Mouse (Mus musculus) heart, adult 2 months (tissue): ENCODE data around the gene Mark2. TPM values are rescaled to one million over a fixed set of nuclear protein-coding genes. Genes with fewer than 3 reads are reported as not detected.
A peak's percentile ranks its signal among the peaks of the same experiment; 100 is the strongest.

Experiments
- DNase-seq, 2 experiments: peaks; one replicate each; pipeline ENCODE4 v3.0.0; 2021
- H3K27ac ChIP-seq: fragments of 200-600 bp; 2 replicates; pipeline ENCODE4 v1.8.1; 2022
- H3K27me3 ChIP-seq: fragments of 200-500 bp; 2 replicates; pipeline ENCODE4 v1.6.1; 2012; ENCODE audit warnings: mild to moderate bottlenecking, low read length, inconsistent platforms, mixed read lengths; ENCODE audit not compliant: control insufficient read depth, insufficient read depth
- H3K36me3 ChIP-seq: fragments of 200-500 bp; 2 replicates; pipeline ENCODE4 v1.6.1; 2012; ENCODE audit warnings: low read length, inconsistent platforms; ENCODE audit not compliant: control insufficient read depth, insufficient read depth
- H3K4me1 ChIP-seq: fragments of 200-500 bp; 2 replicates; pipeline ENCODE4 v1.6.1; 2011; ENCODE audit warnings: low read length; ENCODE audit not compliant: control insufficient read depth, insufficient read depth
- H3K4me3 ChIP-seq: fragments of 200-600 bp; 2 replicates; pipeline ENCODE4 v1.8.1; 2022
- H3K79me2 ChIP-seq: fragments of 200-500 bp; replicated peaks from 2 replicates; pipeline ENCODE4 v1.6.1; 2012; ENCODE audit warnings: mild to moderate bottlenecking, inconsistent platforms, low read length, moderate library complexity, mixed read lengths; ENCODE audit not compliant: control insufficient read depth, insufficient read depth
- H3K9ac ChIP-seq: fragments of 200-500 bp; 2 replicates; pipeline ENCODE4 v1.6.1; 2012; ENCODE audit warnings: low read depth, mild to moderate bottlenecking, control low read depth, inconsistent platforms, low read length, mixed read lengths
- CTCF ChIP-seq: fragments of 200-600 bp; IDR thresholded peaks from 2 replicates; pipeline ENCODE4 v1.8.1; 2022; ENCODE audit warnings: antibody characterized with exemption, mild to moderate bottlenecking, moderate library complexity
- EP300 ChIP-seq: fragments of 200-500 bp; IDR thresholded peaks from 2 replicates; pipeline ENCODE4 v1.6.1; 2011; ENCODE audit warnings: low read depth, low read length, control low read depth; ENCODE audit not compliant: insufficient read depth
- POLR2A ChIP-seq: fragments of 200-500 bp; IDR thresholded peaks from 2 replicates; pipeline ENCODE4 v1.6.1; 2011; ENCODE audit warnings: mild to moderate bottlenecking, low read depth, low read length, control low read depth; ENCODE audit not compliant: insufficient read depth
- WGBS: fragments of 180-500 bp; shearing (Covaris S2); methylation state at CpG from one replicate; pipeline ENCODE4 v1.1.7; 2018; 5-methylcytosine and 5-hydroxymethylcytosine counted together
- intact Hi-C: fragments of 180-260 bp; cut with DNase I; formaldehyde crosslinking; loops from one replicate; pipeline ENCODE4 v1.15.1; 2025
- polyA plus RNA-seq: library from polyadenylated mRNA; depleted of rRNA; stranded (reverse); fragments of >200 nt; gene quantifications from 2 replicates; pipeline ENCODE4 v1.2.3, GENCODE M21; 2012
- total RNA-seq, 2 experiments: library from RNA; stranded (reverse); gene quantifications; 2 replicates each; pipeline ENCODE4 v1.2.3; 2021

Mark2 gene
- total and polyA plus RNA-seq, 3 experiments = 46.2 to 53.8 (median 53.1) TPM

DNA sequence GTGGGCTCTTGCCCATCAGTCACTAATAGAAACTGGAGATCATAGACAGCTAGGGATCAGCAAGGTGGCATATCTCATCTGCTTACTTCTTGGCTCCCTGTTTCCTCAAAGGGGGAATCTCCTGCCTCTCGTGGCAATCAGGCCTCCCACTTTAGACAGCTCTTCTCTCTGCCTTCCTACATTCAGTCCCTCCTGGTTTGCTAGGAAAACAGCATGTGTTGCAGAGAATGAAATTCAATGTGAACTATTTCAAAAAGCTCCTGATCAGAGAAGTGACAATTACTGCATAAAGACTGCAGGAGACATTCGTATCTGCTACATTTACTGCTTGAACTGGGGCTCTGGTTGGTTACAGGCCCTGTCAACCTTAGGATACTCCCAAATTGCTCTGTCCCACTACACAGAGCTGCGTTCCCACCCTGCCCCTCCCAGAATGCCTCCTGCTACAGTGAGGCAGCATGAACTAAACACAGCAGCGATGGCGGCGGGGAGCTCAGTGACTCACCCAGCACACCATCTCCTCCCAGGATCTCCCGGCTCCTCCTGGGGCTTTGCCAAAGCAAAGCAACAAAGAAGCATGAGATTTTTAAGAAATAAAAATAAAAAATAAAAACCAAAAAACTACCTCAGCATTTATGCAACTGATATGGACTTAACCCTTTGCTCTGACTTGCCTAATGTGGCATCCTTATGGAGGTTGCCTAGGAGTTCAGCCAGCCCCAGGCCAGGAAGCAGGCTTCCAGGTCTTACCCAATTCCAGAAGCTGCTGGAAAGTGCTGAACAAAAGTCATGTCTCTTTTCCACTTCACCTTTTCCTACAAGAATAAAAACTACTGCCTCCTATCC, 39.8 kb downstream of the Mark2 start:
- WGBS = 37% methylated on average over 7 of the region's 7 CpGs
- Histone ChIP-seq H3K36me3 (peaks cover 6% of the 10 kb centered on the region; the same call in 1 of the 2 replicates), H3K9ac (no peak overlapping the region), H3K4me3 (no peak overlapping the region), H3K4me1 (peaks cover 22% of the 10 kb centered on the region), H3K27ac (peak overlapping the region; percentile 56), H3K79me2 (0 out of 2 replicates have a peak, but pooled peaks cover 2% of the 10 kb centered on the region), H3K27me3 (no peaks in the 10 kb centered on the region)
- TF ChIP-seq EP300 = no peak
- TF ChIP-seq CTCF = no peak
- no peak for TF ChIP-seq POLR2A
- DNase-seq = peak in 1 of 2 experiments; percentile 42
- intact Hi-C loops = no loop called here

DNA sequence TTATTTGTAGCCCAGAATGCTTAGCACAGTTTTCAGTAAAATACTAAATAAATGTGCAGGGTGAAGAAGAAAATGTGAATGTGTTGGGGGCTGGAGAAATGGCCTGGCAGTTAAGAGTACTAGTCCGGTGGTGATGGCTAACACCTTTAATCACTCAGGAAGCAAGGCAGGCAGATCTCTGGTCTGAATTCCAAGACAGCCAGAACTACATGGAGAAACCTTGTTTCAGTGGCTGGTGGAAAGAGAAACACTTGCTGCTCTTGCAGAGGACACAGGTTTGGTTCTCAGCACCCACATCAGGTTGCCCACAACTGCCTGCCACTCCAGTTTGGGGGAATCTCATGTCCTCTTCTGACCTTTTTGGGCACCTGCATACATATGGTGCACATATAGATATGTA, 41.6 kb downstream of the Mark2 start:
- no peak overlapping the region for H3K27ac ChIP-seq
- H3K4me1 ChIP-seq = peaks cover 19% of the 10 kb centered on the region
- H3K9ac ChIP-seq = no peak overlapping the region
- no peaks in the 10 kb centered on the region for H3K27me3 ChIP-seq
- WGBS = 88% methylated on average over 1 of the region's 1 CpGs
- H3K36me3 ChIP-seq = peaks cover 3% of the 10 kb centered on the region; the same call in 1 of the 2 replicates
- no peak overlapping the region for H3K4me3 ChIP-seq
- intact Hi-C loops = no loop called here
- no peak for DNase-seq
- 0 out of 2 replicates have a peak, but pooled peaks cover 2% of the 10 kb centered on the region for H3K79me2 ChIP-seq
- TF ChIP-seq CTCF = no peak
- TF ChIP-seq EP300 = no peak
- no peak for TF ChIP-seq POLR2A

DNA sequence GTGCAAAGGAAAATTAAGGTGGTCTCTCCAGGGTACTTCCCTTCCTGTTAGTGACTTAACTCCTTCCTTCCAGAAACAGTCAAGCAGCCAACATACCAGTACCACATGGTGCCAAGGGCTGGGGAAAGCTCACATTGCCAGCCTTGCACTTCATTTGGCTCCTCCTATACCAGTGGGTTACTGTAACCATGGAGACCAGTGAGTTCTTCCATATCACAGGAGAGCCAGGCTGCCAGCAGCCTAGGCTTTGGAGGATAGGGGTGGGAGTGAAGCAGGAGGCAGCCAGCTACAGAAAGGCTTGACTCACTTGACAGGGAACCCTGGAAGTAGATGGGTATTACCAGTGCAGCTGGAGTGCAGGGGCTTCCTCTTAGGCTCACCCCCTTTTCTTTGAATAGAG, 42.6 kb downstream of the Mark2 start:
- no peak overlapping the region for H3K4me3 ChIP-seq
- intact Hi-C loops = loop anchor here (5.0 kb wide), 1 partner anchor 38 kb away; no protein-coding TSS in a partner anchor
- H3K36me3 ChIP-seq = peaks cover 3% of the 10 kb centered on the region; the same call in 1 of the 2 replicates
- no peak overlapping the region for H3K27ac ChIP-seq
- no peaks in the 10 kb centered on the region for H3K27me3 ChIP-seq
- no peak for DNase-seq
- no peak overlapping the region for H3K9ac ChIP-seq
- peaks cover 2% of the 10 kb centered on the region; the same call in 1 of the 2 replicates for H3K79me2 ChIP-seq
- TF ChIP-seq CTCF (no peak), EP300 (no peak), POLR2A (no peak)
- peaks cover 24% of the 10 kb centered on the region for H3K4me1 ChIP-seq

DNA sequence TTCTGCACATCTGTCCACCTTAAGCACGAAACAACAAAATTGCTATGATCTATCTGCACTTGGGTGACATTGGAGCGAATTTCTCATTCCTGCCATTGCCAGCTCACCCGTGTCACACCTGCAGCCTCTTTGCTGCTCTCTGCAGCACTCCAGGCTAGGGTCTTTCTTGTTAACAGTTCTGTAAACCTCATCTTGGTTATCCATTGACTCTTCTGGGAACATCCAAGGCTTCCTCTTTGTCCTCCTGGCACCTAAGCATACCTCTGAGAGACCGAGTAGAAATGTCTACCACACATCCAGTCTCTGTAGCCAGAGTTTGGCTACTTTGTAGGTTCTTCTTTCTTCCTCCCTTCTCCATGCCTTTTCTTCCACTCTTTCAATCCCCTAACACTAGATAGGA, 45.7 kb downstream of the Mark2 start:
- Histone ChIP-seq H3K4me1 (peaks cover 17% of the 10 kb centered on the region), H3K4me3 (no peak overlapping the region), H3K27me3 (no peaks in the 10 kb centered on the region), H3K27ac (no peak overlapping the region), H3K9ac (no peak overlapping the region), H3K79me2 (peaks cover 2% of the 10 kb centered on the region; the same call in 1 of the 2 replicates), H3K36me3 (peaks cover 4% of the 10 kb centered on the region)
- intact Hi-C loops = loop anchor here (5.0 kb wide), 1 partner anchor 41 kb away; no protein-coding TSS in a partner anchor
- no peak for TF ChIP-seq CTCF
- TF ChIP-seq POLR2A = no peak
- no peak for TF ChIP-seq EP300
- no peak for DNase-seq
- 92% methylated on average over 4 of the region's 4 CpGs for WGBS

DNA sequence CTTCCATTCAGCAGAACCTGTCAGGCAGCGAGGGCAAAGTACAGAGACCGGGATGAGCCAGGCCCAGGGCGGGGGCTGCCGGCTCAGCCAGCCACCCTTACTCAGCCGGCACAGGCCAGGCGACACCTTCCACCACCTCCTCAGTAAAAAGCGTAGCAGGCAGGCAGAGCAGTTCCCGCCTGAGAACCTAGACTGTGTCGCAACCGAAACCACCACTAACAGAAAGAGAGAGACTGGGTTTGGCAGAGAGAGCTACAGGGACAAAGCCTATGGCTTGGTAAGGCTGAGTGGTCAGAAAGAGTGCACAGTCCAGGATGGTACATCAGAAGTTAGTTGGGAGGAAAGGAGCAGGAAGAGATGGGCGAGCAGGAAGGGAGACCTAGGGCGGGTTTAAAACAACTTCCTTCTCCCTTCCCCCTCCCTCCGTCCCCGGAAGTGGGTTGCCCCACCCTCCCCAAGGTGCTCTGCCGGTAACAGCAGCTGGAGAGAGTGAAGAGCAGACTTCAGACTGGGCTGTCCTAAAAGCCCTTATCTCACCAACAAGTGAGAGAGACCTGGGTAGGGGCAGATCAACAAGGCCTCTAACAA, 46.5 kb downstream of the Mark2 start:
- Histone ChIP-seq H3K4me1 (peaks cover 17% of the 10 kb centered on the region), H3K36me3 (peaks cover 4% of the 10 kb centered on the region), H3K27me3 (no peaks in the 10 kb centered on the region), H3K9ac (peak overlapping the region; percentile 35), H3K4me3 (peak overlapping the region; percentile 6; the same call in 1 of the 2 replicates), H3K27ac (peak overlapping the region; percentile 61), H3K79me2 (peaks cover 2% of the 10 kb centered on the region; the same call in 1 of the 2 replicates)
- peak in 1 of 2 experiments; percentile 57 for DNase-seq
- TF ChIP-seq POLR2A (no peak), EP300 (no peak), CTCF (no peak)
- intact Hi-C loops = loop anchor here (5.0 kb wide), 1 partner anchor 42 kb away; no protein-coding TSS in a partner anchor
- WGBS = 41% methylated on average over 15 of the region's 15 CpGs
